Mouse (Mus musculus) CH12.LX (cell line): Measurements from ENCODE around the gene Snx4.

ENCODE experiments used
- CTCF ChIP-seq, 2 experiments: IDR thresholded peaks in 1 of 2; conservative IDR thresholded peaks in 1 of 2; 2 replicates each; pipeline ENCODE4 v1.5.1; 2011 to 2012; ENCODE audit warnings: low read depth in 2 of 2, low read length in 2 of 2, improper control_type of control experiment in 1 of 2, inconsistent platforms in 1 of 2, mild to moderate bottlenecking in 1 of 2, moderate library complexity in 1 of 2
- ELF1 ChIP-seq: IDR thresholded peaks from 2 replicates; pipeline ENCODE4 v1.6.1; 2014; ENCODE audit warnings: low read depth, mild to moderate bottlenecking, inconsistent platforms, low read length, improper control_type of control experiment
- MAX ChIP-seq: IDR thresholded peaks from 2 replicates; pipeline ENCODE4 v1.6.1; 2011; ENCODE audit warnings: low read length, improper control_type of control experiment
- POLR2A ChIP-seq: IDR thresholded peaks from 2 replicates; pipeline ENCODE4 v1.6.1; 2011; ENCODE audit warnings: low read depth, mild to moderate bottlenecking, improper control_type of control experiment, low read length
- ZC3H11A ChIP-seq: IDR thresholded peaks from 2 replicates; pipeline ENCODE4 v1.6.1; 2012; ENCODE audit warnings: low read depth, mild to moderate bottlenecking, inconsistent platforms, low read length, improper control_type of control experiment

- TF ChIP-seq ZC3H11A = no peak
- no peak for TF ChIP-seq MAX
- TF ChIP-seq CTCF (conservative IDR thresholded peaks at IDR 0.05 in 1 of 2, IDR thresholded peaks at IDR 0.05 in 1 of 2; ENCODE audit: low read depth in 2 of 2, low read length in 2 of 2) = no peak
- no peak for TF ChIP-seq ELF1
- no peak for TF ChIP-seq POLR2A
These were observed 75.9 kb downstream of the Snx4 start for GRCm38 (mm10) chr16:33327101-33327500.
